Mouse (Mus musculus) kidney, embryonic 14.5 days (tissue): ENCODE results near the gene Spag9. TPM values are rescaled to one million over a fixed set of nuclear protein-coding genes. Genes with fewer than 3 reads are reported as not detected.

Experiments
- ATAC-seq: fragments of 200-750 bp; cut with Nextera tagmentation; 2 replicates; pipeline ENCODE4 v1.8.0; 2017; ENCODE audit warnings: moderate number of reproducible peaks, mild to moderate bottlenecking, moderate TSS enrichment, moderate library complexity; ENCODE audit not compliant: low FRiP score, low TSS enrichment
- H3K27ac ChIP-seq: fragments of 300-500 bp; sonication (generic); 2 replicates; pipeline ENCODE4 v1.5.1; 2014; ENCODE audit warnings: low read depth, mild to moderate bottlenecking, low read length, moderate library complexity, mixed read lengths
- H3K27me3 ChIP-seq: fragments of 300-500 bp; sonication (generic); 2 replicates; pipeline ENCODE4 v1.6.1; 2014; ENCODE audit warnings: mild to moderate bottlenecking, low read length; ENCODE audit not compliant: control insufficient read depth, insufficient read depth
- H3K36me3 ChIP-seq: fragments of 300-500 bp; sonication (generic); 2 replicates; pipeline ENCODE4 v1.6.1; 2014; ENCODE audit warnings: low read length, mixed read lengths; ENCODE audit not compliant: control insufficient read depth, insufficient read depth
- H3K4me1 ChIP-seq: fragments of 300-500 bp; sonication (generic); 2 replicates; pipeline ENCODE4 v1.6.1; 2014; ENCODE audit warnings: low read length, mixed read lengths; ENCODE audit not compliant: control insufficient read depth, insufficient read depth
- H3K4me2 ChIP-seq: fragments of 300-500 bp; sonication (generic); replicated peaks from 2 replicates; pipeline ENCODE4 v1.6.1; 2014; ENCODE audit warnings: low read depth, mild to moderate bottlenecking, low read length
- H3K4me3 ChIP-seq: fragments of 300-500 bp; sonication (generic); 2 replicates; pipeline ENCODE4 v1.5.1; 2014; ENCODE audit warnings: mild to moderate bottlenecking, low read length
- H3K9ac ChIP-seq: fragments of 300-500 bp; sonication (generic); 2 replicates; pipeline ENCODE4 v1.6.1; 2014; ENCODE audit warnings: low read depth, mild to moderate bottlenecking, low read length, moderate library complexity
- H3K9me3 ChIP-seq: fragments of 300-500 bp; sonication (generic); 2 replicates; pipeline ENCODE4 v1.6.1; 2016; ENCODE audit warnings: low read length; ENCODE audit not compliant: control insufficient read depth
- WGBS: fragments of 180-500 bp; shearing (Covaris S2); extraction: QIAGEN DNeasy Blood & Tissue Kit; methylation state at CpG from one replicate; pipeline ENCODE4 v1.1.7; 2014; 5-methylcytosine and 5-hydroxymethylcytosine counted together
- polyA plus RNA-seq: library from polyadenylated mRNA; unstranded; fragments of >200 nt; fragmentation: Nextera tagmentation; extraction: Ambion mirVana; gene quantifications from 2 replicates; pipeline ENCODE4 v1.2.1, GENCODE M21; 2014

Spag9 gene
- polyA plus RNA-seq, 1 experiment from 2014 or later = 55.1 TPM

GRCm38 (mm10) chr11:94130118-94131095 lies 134.5 kb downstream of the Spag9 start:
- H3K4me2 ChIP-seq = no peak overlapping the region
- ATAC-seq = no peak
- no peak overlapping the region for H3K27ac ChIP-seq
- no peak overlapping the region for H3K9ac ChIP-seq
- no peaks in the 10 kb centered on the region for H3K27me3 ChIP-seq
- H3K4me1 ChIP-seq = peaks cover 12% of the 10 kb centered on the region
- no peak overlapping the region for H3K4me3 ChIP-seq
- no peaks in the 10 kb centered on the region for H3K9me3 ChIP-seq
- WGBS = 52% methylated on average over 4 of the region's 4 CpGs
- H3K36me3 ChIP-seq = no peaks in the 10 kb centered on the region

DNA sequence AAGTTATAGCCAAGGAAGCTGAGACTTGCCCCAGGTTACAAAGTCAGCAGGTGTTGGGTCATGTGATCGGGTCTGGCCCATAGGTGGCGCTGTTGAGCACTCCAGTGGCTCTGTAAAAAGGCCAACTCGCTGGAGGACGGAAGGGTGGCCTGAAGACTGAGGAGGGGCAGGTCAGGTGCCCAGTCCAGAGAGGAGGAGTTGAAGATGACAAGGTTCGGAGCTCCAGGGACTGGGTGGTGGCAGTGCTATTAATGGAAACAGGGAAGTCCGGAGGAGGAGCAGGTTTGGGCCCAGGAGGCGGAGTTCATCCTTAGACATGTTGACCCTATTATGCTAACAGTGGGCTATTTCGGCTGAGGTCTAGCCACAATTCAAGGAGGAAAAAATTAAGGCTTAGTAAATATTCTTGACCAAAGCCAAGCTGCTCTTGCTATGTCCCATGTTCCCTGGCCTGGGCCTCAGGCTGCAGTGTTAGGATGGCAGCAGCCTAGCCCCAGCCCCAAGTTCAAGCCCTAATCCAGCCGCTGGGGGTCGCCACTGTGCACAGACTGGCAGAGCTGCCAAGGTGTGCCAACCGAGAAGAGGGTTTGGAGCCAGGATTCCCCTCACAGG lies 137.6 kb downstream of the Spag9 start:
- ATAC-seq = peak; percentile 63
- 16% methylated on average over 11 of the region's 11 CpGs for WGBS
- Histone ChIP-seq H3K9me3 (no peaks in the 10 kb centered on the region), H3K4me1 (peaks cover 21% of the 10 kb centered on the region), H3K9ac (no peak overlapping the region), H3K4me2 (peak overlapping the region; percentile 5; the same call in 1 of the 2 replicates), H3K27me3 (no peaks in the 10 kb centered on the region), H3K27ac (no peak overlapping the region), H3K36me3 (no peaks in the 10 kb centered on the region), H3K4me3 (no peak overlapping the region; the same call in 1 of the 2 replicates)

GRCm38 (mm10) chr11:94134076-94134838 lies 138.4 kb downstream of the Spag9 start:
- no peak overlapping the region for H3K27ac ChIP-seq
- ATAC-seq = no peak

DNA sequence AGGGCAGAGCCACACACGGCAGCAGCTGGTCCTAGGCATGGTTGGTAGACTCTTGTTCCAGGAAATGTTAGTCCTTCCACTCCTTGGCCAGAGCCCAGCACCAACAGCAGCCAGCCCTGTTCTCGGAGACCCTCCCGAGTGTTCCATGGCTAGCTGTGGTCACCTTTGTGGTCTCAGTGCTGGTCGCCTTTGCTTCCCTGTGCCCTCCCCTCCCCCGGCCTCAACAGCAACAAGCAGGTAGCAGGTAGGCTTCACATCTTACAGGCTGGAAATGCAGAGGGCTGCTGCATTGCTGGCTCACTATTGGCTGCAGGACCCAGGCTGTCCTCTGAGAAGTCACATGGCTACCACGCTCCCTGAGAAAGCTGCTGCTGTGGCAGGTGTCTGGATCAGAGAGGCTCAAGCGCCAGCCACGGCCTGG lies 139.7 kb downstream of the Spag9 start:
- Histone ChIP-seq H3K27ac (no peak overlapping the region), H3K4me1 (peaks cover 26% of the 10 kb centered on the region)

More at GRCm38 (mm10) chr11:94134076-94134838, 138.4 kb downstream of the Spag9 start:
- 29% methylated on average over 18 of the region's 18 CpGs for WGBS
- Histone ChIP-seq H3K36me3 (no peaks in the 10 kb centered on the region), H3K9me3 (no peaks in the 10 kb centered on the region), H3K9ac (no peak overlapping the region; the same call in 1 of the 2 replicates), H3K27me3 (no peaks in the 10 kb centered on the region), H3K4me2 (no peak overlapping the region), H3K4me3 (no peak overlapping the region), H3K4me1 (peaks cover 26% of the 10 kb centered on the region)

GRCm38 (mm10) chr11:94136656-94137055 lies 140.8 kb downstream of the Spag9 start:
- no peak overlapping the region for H3K4me3 ChIP-seq
- no peaks in the 10 kb centered on the region for H3K36me3 ChIP-seq
- no peak overlapping the region for H3K4me2 ChIP-seq
- no peaks in the 10 kb centered on the region for H3K27me3 ChIP-seq
- H3K27ac ChIP-seq = no peak overlapping the region
- peaks cover 26% of the 10 kb centered on the region for H3K4me1 ChIP-seq
- 35% methylated on average over 7 of the region's 7 CpGs for WGBS
- no peak overlapping the region for H3K9ac ChIP-seq
- no peaks in the 10 kb centered on the region for H3K9me3 ChIP-seq
- ATAC-seq = no peak

More for the DNA sequence above, 139.7 kb downstream of the Spag9 start:
- no peak for ATAC-seq
- H3K9ac ChIP-seq = no peak overlapping the region
- H3K36me3 ChIP-seq = no peaks in the 10 kb centered on the region
- no peaks in the 10 kb centered on the region for H3K9me3 ChIP-seq
- 70% methylated on average over 8 of the region's 8 CpGs for WGBS
- no peak overlapping the region for H3K4me3 ChIP-seq
- no peak overlapping the region for H3K4me2 ChIP-seq
- no peaks in the 10 kb centered on the region for H3K27me3 ChIP-seq

DNA sequence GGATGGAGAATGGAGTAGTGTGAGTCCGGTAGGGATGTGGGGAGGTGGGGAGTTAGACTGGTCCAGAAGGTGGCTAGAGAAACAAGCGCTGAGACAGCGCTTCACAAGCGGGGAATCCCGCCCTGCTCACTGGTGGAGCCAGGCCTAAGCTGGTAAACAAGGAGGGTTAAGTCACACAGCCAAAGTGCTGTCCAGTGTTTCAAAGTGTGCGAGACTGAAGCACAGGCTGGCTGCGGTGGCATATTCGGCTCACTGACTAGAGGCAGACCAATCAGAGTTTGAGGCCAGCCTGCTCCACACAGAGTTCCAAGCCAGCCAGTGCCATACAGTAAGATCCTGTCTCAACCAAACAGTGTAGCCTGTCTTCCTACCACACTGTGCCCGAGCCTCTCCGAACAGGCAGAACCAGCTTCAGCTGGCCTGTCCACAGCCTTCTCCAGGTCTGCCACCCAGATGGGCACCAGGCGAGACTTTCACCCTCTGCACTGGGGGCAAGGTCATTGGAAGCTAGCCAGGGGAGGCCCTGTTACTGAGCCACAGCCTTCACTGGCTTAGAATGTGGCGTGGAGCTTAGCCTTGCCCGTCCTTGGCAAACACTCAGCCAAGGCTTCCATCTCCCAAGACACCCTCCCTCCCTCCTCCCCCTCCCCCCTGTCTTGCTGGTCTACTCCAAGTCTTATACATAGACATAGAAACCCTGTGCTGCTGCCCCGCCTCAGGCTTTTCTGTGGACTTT lies 141.6 kb downstream of the Spag9 start:
- no peak for ATAC-seq
- Histone ChIP-seq H3K4me3 (no peak overlapping the region), H3K36me3 (no peaks in the 10 kb centered on the region), H3K4me1 (peaks cover 26% of the 10 kb centered on the region), H3K27me3 (no peaks in the 10 kb centered on the region), H3K4me2 (no peak overlapping the region), H3K27ac (peak overlapping the region; percentile 49; the same call in 1 of the 2 replicates), H3K9ac (no peak overlapping the region), H3K9me3 (no peaks in the 10 kb centered on the region)
- WGBS = 70% methylated on average over 14 of the region's 14 CpGs

- H3K9ac ChIP-seq = 0 out of 2 replicates have a peak overlapping the region, but pooled peaks have one; percentile 7
- H3K27ac ChIP-seq = peak overlapping the region; percentile 55; the same call in 1 of the 2 replicates
- H3K4me2 ChIP-seq = peak overlapping the region; percentile 5; the same call in 1 of the 2 replicates
- H3K36me3 ChIP-seq = no peaks in the 10 kb centered on the region
- H3K27me3 ChIP-seq = no peaks in the 10 kb centered on the region
- WGBS = 11% methylated on average over 24 of the region's 24 CpGs
- ATAC-seq = peak; percentile 33
- H3K9me3 ChIP-seq = no peaks in the 10 kb centered on the region
- H3K4me1 ChIP-seq = peaks cover 24% of the 10 kb centered on the region
- H3K4me3 ChIP-seq = no peak overlapping the region
Measured at GRCm38 (mm10) chr11:94138411-94139231, 142.7 kb downstream of the Spag9 start.
